Mouse (Mus musculus): ENCODE data around the gene Psmb7. TPM values are rescaled to one million over a fixed set of nuclear protein-coding genes. Genes with fewer than 3 reads are reported as not detected.

Psmb7 gene
- polyA plus RNA-seq, 1 experiment from 2014 or later, result 229 TPM

DNA sequence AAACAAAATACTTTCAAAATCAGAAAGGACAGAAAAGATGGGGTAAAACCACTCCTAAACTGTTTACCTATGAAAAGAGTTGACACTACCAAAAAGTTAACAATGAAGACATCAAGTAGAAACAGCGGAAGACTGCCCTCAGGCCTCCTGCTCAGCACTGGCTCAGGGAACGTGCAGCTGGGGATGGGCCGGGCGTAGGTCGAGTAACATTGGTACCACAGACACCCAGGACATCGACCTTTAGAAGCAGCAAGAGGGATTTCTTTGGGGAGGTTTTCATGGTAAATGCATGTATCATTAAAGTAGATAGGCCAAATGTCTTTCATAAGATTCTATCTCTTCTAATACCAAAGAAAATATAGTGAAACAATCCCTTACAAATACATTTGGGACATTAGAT lies 31.3 kb downstream of the Psmb7 start:
- H3K4me2 ChIP-seq, result no peak overlapping the region
- WGBS, result 86% methylated on average over 6 of the region's 6 CpGs
- no peaks in the 10 kb centered on the region for H3K9me3 ChIP-seq
- ATAC-seq (ENCODE audit: insufficient number of reproducible peaks, low FRiP score, low TSS enrichment, low read depth), result no peak
- peaks cover 34% of the 10 kb centered on the region for H3K36me3 ChIP-seq
- H3K4me1 ChIP-seq, result peaks cover 4% of the 10 kb centered on the region; the same call in 1 of the 2 replicates
- H3K27me3 ChIP-seq, result no peaks in the 10 kb centered on the region
- no peak overlapping the region for H3K4me3 ChIP-seq
- no peak overlapping the region for H3K27ac ChIP-seq
- H3K9ac ChIP-seq, result no peak overlapping the region

GRCm38 (mm10) chr2:38610161-38610560 lies 33.7 kb downstream of the Psmb7 start:
- Histone ChIP-seq H3K27ac (no peak overlapping the region), H3K4me2 (no peak overlapping the region), H3K4me3 (no peak overlapping the region), H3K9me3 (no peaks in the 10 kb centered on the region), H3K4me1 (no peaks in the 10 kb centered on the region), H3K27me3 (no peaks in the 10 kb centered on the region), H3K36me3 (peaks cover 31% of the 10 kb centered on the region), H3K9ac (no peak overlapping the region)
- 82% methylated on average over 2 of the region's 2 CpGs for WGBS
- no peak for ATAC-seq (ENCODE audit: insufficient number of reproducible peaks, low FRiP score, low TSS enrichment, low read depth)

DNA sequence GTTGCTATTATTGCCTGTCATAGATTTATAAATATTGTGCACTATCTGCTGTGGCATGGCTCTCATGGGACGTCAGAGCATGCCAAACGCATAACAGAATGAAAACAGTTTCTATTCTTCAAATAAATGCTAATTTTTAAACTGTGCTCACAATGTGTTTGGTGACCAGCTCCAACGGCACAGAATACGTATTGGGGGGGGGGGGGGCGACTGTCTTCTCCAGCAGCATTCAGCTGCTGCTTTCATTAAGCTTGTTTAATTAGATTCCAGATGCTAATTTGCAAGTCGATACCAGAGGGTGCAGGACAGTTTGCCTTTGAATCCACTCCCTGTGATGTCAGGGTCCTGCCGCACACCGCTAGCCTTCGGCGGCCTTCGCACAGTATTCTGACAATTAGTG lies 34.6 kb downstream of the Psmb7 start:
- Histone ChIP-seq H3K9ac (no peak overlapping the region), H3K27me3 (no peaks in the 10 kb centered on the region), H3K27ac (no peak overlapping the region), H3K4me3 (no peak overlapping the region), H3K4me1 (no peaks in the 10 kb centered on the region), H3K4me2 (no peak overlapping the region), H3K36me3 (peaks cover 31% of the 10 kb centered on the region), H3K9me3 (no peaks in the 10 kb centered on the region)
- ATAC-seq (ENCODE audit: insufficient number of reproducible peaks, low FRiP score, low TSS enrichment, low read depth), result no peak
- 87% methylated on average over 11 of the region's 11 CpGs for WGBS

DNA sequence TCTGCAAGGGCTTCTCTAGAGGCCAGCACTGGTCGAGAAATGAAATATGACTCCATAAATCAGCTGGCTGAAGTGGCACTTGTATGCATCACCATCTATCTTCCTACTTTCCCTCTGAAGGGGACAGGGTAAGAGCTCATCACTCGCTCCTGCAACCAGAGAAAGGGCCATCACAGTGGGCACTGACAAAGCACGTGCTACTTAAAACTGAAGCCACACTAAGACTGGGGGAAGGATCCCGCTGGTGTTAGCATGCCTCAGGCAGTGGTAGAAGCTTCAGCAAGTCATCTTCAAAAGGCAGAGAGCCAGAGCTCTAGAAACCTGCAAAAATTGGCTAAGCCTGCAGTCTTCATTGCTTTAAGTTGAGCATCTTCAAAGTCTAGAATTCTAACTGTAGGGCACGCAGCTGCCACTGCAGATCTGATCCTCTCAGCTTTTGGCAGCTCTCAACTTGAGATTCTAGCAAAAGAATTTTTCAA lies 35.0 kb downstream of the Psmb7 start:
- Histone ChIP-seq H3K27ac (no peak overlapping the region), H3K4me3 (no peak overlapping the region), H3K27me3 (no peaks in the 10 kb centered on the region), H3K9me3 (no peaks in the 10 kb centered on the region), H3K4me1 (no peaks in the 10 kb centered on the region), H3K4me2 (no peak overlapping the region), H3K36me3 (peaks cover 31% of the 10 kb centered on the region), H3K9ac (no peak overlapping the region)
- WGBS, result 77% methylated on average over 5 of the region's 5 CpGs
- ATAC-seq (ENCODE audit: insufficient number of reproducible peaks, low FRiP score, low TSS enrichment, low read depth), result no peak

DNA sequence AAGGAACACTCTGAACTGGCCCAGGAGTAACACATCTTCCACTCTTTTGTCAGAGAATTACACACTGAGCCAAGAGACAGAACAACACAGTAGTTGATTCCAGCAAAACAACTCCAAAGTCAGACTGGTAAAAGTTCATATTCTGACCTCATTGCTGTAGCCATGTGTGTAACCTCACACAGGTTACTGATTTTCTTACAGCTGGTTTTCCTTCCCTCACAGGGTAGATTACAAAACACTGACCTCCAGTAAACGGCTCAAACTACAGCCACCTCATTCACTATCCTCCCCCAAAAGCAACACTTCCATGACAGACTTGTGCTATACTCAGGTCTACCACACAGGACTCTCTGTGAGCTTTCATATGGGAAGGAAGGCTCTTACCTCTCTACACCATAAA lies 36.2 kb downstream of the Psmb7 start:
- no peak overlapping the region for H3K9ac ChIP-seq
- no peak overlapping the region for H3K4me2 ChIP-seq
- H3K9me3 ChIP-seq, result no peaks in the 10 kb centered on the region
- 78% methylated on average over 1 of the region's 1 CpGs for WGBS
- no peaks in the 10 kb centered on the region for H3K27me3 ChIP-seq
- H3K27ac ChIP-seq, result no peak overlapping the region
- ATAC-seq (ENCODE audit: insufficient number of reproducible peaks, low FRiP score, low TSS enrichment, low read depth), result no peak
- peaks cover 19% of the 10 kb centered on the region for H3K36me3 ChIP-seq
- H3K4me3 ChIP-seq, result no peak overlapping the region
- H3K4me1 ChIP-seq, result 0 out of 2 replicates have a peak, but pooled peaks cover 2% of the 10 kb centered on the region

GRCm38 (mm10) chr2:38600842-38601241 lies 43.0 kb downstream of the Psmb7 start:
- Histone ChIP-seq H3K4me1 (0 out of 2 replicates have a peak, but pooled peaks cover 2% of the 10 kb centered on the region), H3K9ac (no peak overlapping the region), H3K4me3 (no peak overlapping the region)

DNA sequence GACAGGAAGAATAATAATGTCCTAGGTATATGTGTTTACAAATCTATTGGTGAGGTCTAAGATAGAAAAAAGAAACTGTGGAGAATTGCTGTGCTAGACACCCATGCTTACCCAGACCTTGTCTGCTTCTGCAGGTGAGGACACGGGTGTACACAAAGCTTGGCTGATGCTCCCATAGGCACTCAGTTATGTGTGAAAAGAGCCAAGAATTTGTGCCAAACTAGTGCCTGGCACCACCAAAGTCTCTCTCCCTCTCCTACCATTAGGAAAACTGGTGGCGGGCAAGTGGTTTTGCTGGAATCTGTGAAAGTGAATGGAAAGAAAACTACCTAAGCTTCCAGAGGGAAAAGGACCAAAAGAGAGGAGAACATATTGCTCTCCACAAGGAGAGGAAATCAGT lies 45.5 kb downstream of the Psmb7 start:
- H3K4me1 ChIP-seq, result 0 out of 2 replicates have a peak, but pooled peaks cover under 1% of the 10 kb centered on the region
- no peaks in the 10 kb centered on the region for H3K9me3 ChIP-seq
- H3K27ac ChIP-seq, result no peak overlapping the region
- H3K9ac ChIP-seq, result no peak overlapping the region
- no peak overlapping the region for H3K4me2 ChIP-seq
- 93% methylated on average over 2 of the region's 2 CpGs for WGBS
- H3K36me3 ChIP-seq, result peaks cover 13% of the 10 kb centered on the region; the same call in 1 of the 2 replicates
- no peak overlapping the region for H3K4me3 ChIP-seq
- ATAC-seq (ENCODE audit: insufficient number of reproducible peaks, low FRiP score, low TSS enrichment, low read depth), result no peak
- H3K27me3 ChIP-seq, result no peaks in the 10 kb centered on the region

More at GRCm38 (mm10) chr2:38600842-38601241, 43.0 kb downstream of the Psmb7 start:
- H3K27me3 ChIP-seq, result no peaks in the 10 kb centered on the region
- 0 out of 2 replicates have a peak, but pooled peaks cover 9% of the 10 kb centered on the region for H3K36me3 ChIP-seq
- no peak overlapping the region for H3K27ac ChIP-seq
- H3K4me2 ChIP-seq, result no peak overlapping the region
- ATAC-seq (ENCODE audit: insufficient number of reproducible peaks, low FRiP score, low TSS enrichment, low read depth), result no peak
- H3K9me3 ChIP-seq, result no peaks in the 10 kb centered on the region

- Histone ChIP-seq H3K27me3 (no peaks in the 10 kb centered on the region), H3K27ac (no peak overlapping the region), H3K4me3 (no peak overlapping the region), H3K9ac (no peak overlapping the region), H3K4me1 (no peaks in the 10 kb centered on the region), H3K4me2 (no peak overlapping the region), H3K36me3 (peaks cover 13% of the 10 kb centered on the region; the same call in 1 of the 2 replicates), H3K9me3 (no peaks in the 10 kb centered on the region)
- 94% methylated on average over 1 of the region's 1 CpGs for WGBS
- ATAC-seq (ENCODE audit: insufficient number of reproducible peaks, low FRiP score, low TSS enrichment, low read depth), result no peak
Observed at GRCm38 (mm10) chr2:38597896-38598295, 46.0 kb downstream of the Psmb7 start.

- H3K4me3 ChIP-seq, result no peak overlapping the region
- ATAC-seq (ENCODE audit: insufficient number of reproducible peaks, low FRiP score, low TSS enrichment, low read depth), result no peak
- H3K4me1 ChIP-seq, result no peaks in the 10 kb centered on the region
- WGBS, result 67% methylated on average over 7 of the region's 7 CpGs
- no peak overlapping the region for H3K9ac ChIP-seq
- no peak overlapping the region for H3K27ac ChIP-seq
- no peaks in the 10 kb centered on the region for H3K27me3 ChIP-seq
- H3K36me3 ChIP-seq, result peaks cover 17% of the 10 kb centered on the region
- no peak overlapping the region for H3K4me2 ChIP-seq
- no peaks in the 10 kb centered on the region for H3K9me3 ChIP-seq
Observed at GRCm38 (mm10) chr2:38594874-38595273, 49.0 kb downstream of the Psmb7 start.

- no peaks in the 10 kb centered on the region for H3K27me3 ChIP-seq
- H3K9me3 ChIP-seq, result no peaks in the 10 kb centered on the region
- no peak overlapping the region for H3K27ac ChIP-seq
- H3K4me2 ChIP-seq, result no peak overlapping the region
- H3K4me1 ChIP-seq, result no peaks in the 10 kb centered on the region
- H3K9ac ChIP-seq, result no peak overlapping the region
- 65% methylated on average over 6 of the region's 6 CpGs for WGBS
- ATAC-seq (ENCODE audit: insufficient number of reproducible peaks, low FRiP score, low TSS enrichment, low read depth), result no peak
- no peak overlapping the region for H3K4me3 ChIP-seq
- peaks cover 43% of the 10 kb centered on the region for H3K36me3 ChIP-seq
Observed at GRCm38 (mm10) chr2:38591751-38592459, 52.0 kb downstream of the Psmb7 start.

- no peaks in the 10 kb centered on the region for H3K4me1 ChIP-seq
- no peaks in the 10 kb centered on the region for H3K9me3 ChIP-seq
- no peak overlapping the region for H3K9ac ChIP-seq
- WGBS, result 71% methylated on average over 6 of the region's 6 CpGs
- peaks cover 82% of the 10 kb centered on the region for H3K36me3 ChIP-seq
- no peak overlapping the region for H3K4me3 ChIP-seq
- no peak overlapping the region for H3K27ac ChIP-seq
- no peaks in the 10 kb centered on the region for H3K27me3 ChIP-seq
- no peak for ATAC-seq (ENCODE audit: insufficient number of reproducible peaks, low FRiP score, low TSS enrichment, low read depth)
- H3K4me2 ChIP-seq, result no peak overlapping the region
Observed at GRCm38 (mm10) chr2:38586733-38587132, 57.2 kb downstream of the Psmb7 start.

GRCm38 (mm10) chr2:38585379-38585736 lies 58.5 kb downstream of the Psmb7 start:
- no peak overlapping the region for H3K4me3 ChIP-seq
- H3K9ac ChIP-seq, result no peak overlapping the region
- H3K36me3 ChIP-seq, result peaks cover 90% of the 10 kb centered on the region
- no peaks in the 10 kb centered on the region for H3K9me3 ChIP-seq
- no peak for ATAC-seq (ENCODE audit: insufficient number of reproducible peaks, low FRiP score, low TSS enrichment, low read depth)
- H3K4me1 ChIP-seq, result no peaks in the 10 kb centered on the region
- H3K27ac ChIP-seq, result no peak overlapping the region
- H3K27me3 ChIP-seq, result no peaks in the 10 kb centered on the region
- 46% methylated on average over 5 of the region's 5 CpGs for WGBS
- H3K4me2 ChIP-seq, result no peak overlapping the region
